In genomic region chr9:103110727-103111501, GRCm38 (mm10) we compare ENCODE assay signal across 8 mouse cellular contexts. TPM values are rescaled to one million over a fixed set of nuclear protein-coding genes. Genes with fewer than 3 reads are reported as not detected.
A peak's percentile ranks its signal among the peaks of the same experiment; 100 is the strongest.
DNase-seq lines count a peak whose midpoint lies in the region; ATAC-seq and TF ChIP-seq lines count a peak whose summit lies in the region.

No protein-coding gene starts in this region.

- peak; percentile 44 for DNase-seq in embryo, embryonic 10.5 days (ENCODE audit: low spot score)
- no peak for DNase-seq in embryo, embryonic 9.5 days (ENCODE audit: extremely low spot score)
- DNase-seq in CH12.LX (ENCODE audit: extremely low read depth) = no peak
- DNase-seq in lung, postnatal 25 days (ENCODE audit: low spot score) = peak; percentile 64
- no peak for DNase-seq in urinary bladder, adult 18-20 months (ENCODE audit: low spot score in 2 of 2)

- peak; percentile 33 for ATAC-seq in hindbrain, embryonic 13.5 days (ENCODE audit: low FRiP score)
- no peak for ATAC-seq in megakaryocyte progenitor cell, adult 5-6 weeks (replicated peaks; ENCODE audit: poor library complexity)
- no peak for ATAC-seq in activated CD4-positive, CD25-positive, alpha-beta regulatory T cell, adult 4 months

- 16% methylated on average over 18 of the region's 18 CpGs for WGBS in hindbrain, embryonic 13.5 days

- H3K9me3 ChIP-seq in CH12.LX (replicated peaks; ENCODE audit: low read length) = peaks cover 2% of the 10 kb centered on the region
- no peaks in the 10 kb centered on the region for H3K9me3 ChIP-seq in hindbrain, embryonic 13.5 days

- TF ChIP-seq POLR2A in CH12.LX (IDR thresholded peaks at IDR 0.05; ENCODE audit: low read depth, low read length) = no peak

- no peaks in the 10 kb centered on the region for H3K79me2 ChIP-seq in CH12.LX (replicated peaks; ENCODE audit: control insufficient read depth, extremely low read depth, insufficient read depth, poor library complexity, severe bottlenecking)

- H3K4me2 ChIP-seq in CH12.LX (ENCODE audit: insufficient read depth, low read depth, poor library complexity, severe bottlenecking) = peak overlapping the region; percentile 69; the same call in 1 of the 2 replicates
- H3K4me2 ChIP-seq in hindbrain, embryonic 13.5 days = peak overlapping the region; percentile 93

- 0 out of 4 replicates have a peak, but pooled peaks of 1 of the 2 experiments have one; percentile 4 for TF ChIP-seq CTCF in CH12.LX (conservative IDR thresholded peaks at IDR 0.05 in 1 of 2, IDR thresholded peaks at IDR 0.05 in 1 of 2; ENCODE audit: low read depth in 2 of 2, low read length in 2 of 2)

- H3K36me3 ChIP-seq in CH12.LX (replicated peaks in 1 of 2; ENCODE audit: control insufficient read depth in 1 of 2, insufficient read depth in 1 of 2, low read length in 1 of 2) = no peaks in the 10 kb centered on the region
- H3K36me3 ChIP-seq in hindbrain, embryonic 13.5 days = 0 out of 2 replicates have a peak, but pooled peaks cover under 1% of the 10 kb centered on the region

- in situ Hi-C loops in CH12.LX (cut with MboI; ENCODE audit: low pct_ligation_motif_present, low pct_unique_long_range_greater_than_20kb, low sequenced_read_pairs) = no loop called here

- H3K27ac ChIP-seq in CH12.LX (ENCODE audit: insufficient read depth, low read depth) = no peak overlapping the region
- peak overlapping the region; percentile 97 for H3K27ac ChIP-seq in hindbrain, embryonic 13.5 days

- TF ChIP-seq RAD21 in CH12.LX (IDR thresholded peaks at IDR 0.05; ENCODE audit: low read depth, low read length) = no peak; the same call in 1 of the 2 replicates

- H3K4me3 ChIP-seq in CH12.LX (replicated peaks in 1 of 3; ENCODE audit: low read depth in 2 of 3, low read length in 2 of 3, poor library complexity in 1 of 3) = no peak overlapping the region
- peak overlapping the region; percentile 81 for H3K4me3 ChIP-seq in hindbrain, embryonic 13.5 days

- peaks cover 33% of the 10 kb centered on the region for H3K27me3 ChIP-seq in CH12.LX (replicated peaks)
- H3K27me3 ChIP-seq in hindbrain, embryonic 13.5 days = no peaks in the 10 kb centered on the region

- H3K9ac ChIP-seq in CH12.LX (ENCODE audit: insufficient read depth, low read depth) = no peak overlapping the region
- H3K9ac ChIP-seq in hindbrain, embryonic 13.5 days = peak overlapping the region; percentile 91

- no peaks in the 10 kb centered on the region for H3K4me1 ChIP-seq in CH12.LX (ENCODE audit: control insufficient read depth in 1 of 2, insufficient read depth in 2 of 2)
- peaks cover 59% of the 10 kb centered on the region for H3K4me1 ChIP-seq in hindbrain, embryonic 13.5 days (replicated peaks)

- TF ChIP-seq EP300 in CH12.LX (IDR thresholded peaks at IDR 0.05; ENCODE audit: low read length) = no peak

- dilution Hi-C loops in CH12.LX (cut with MboI; ENCODE audit: extremely low pct_ligation_motif_present, extremely low pct_unique_long_range_greater_than_20kb, low sequenced_read_pairs) = no loop called here

TF ChIP-seq in CH12.LX, 34 proteins besides CTCF, POLR2A, EP300 and RAD21:
- no peak for TF ChIP-seq POLR2AphosphoS2 (IDR thresholded peaks at IDR 0.05; ENCODE audit: low read depth, low read length)
- TF ChIP-seq USF1 (IDR thresholded peaks at IDR 0.05; ENCODE audit: low read depth, low read length) = no peak
- no peak for TF ChIP-seq MAX (IDR thresholded peaks at IDR 0.05; ENCODE audit: low read length)
- TF ChIP-seq TBP (conservative IDR thresholded peaks at IDR 0.05; ENCODE audit: low read depth, low read length) = no peak
- TF ChIP-seq GABPA (IDR thresholded peaks at IDR 0.05; ENCODE audit: insufficient replicate concordance, low read depth, low read length) = no peak
- TF ChIP-seq PAX5 (IDR thresholded peaks at IDR 0.05; ENCODE audit: low read length) = no peak
- TF ChIP-seq IRF4 (IDR thresholded peaks at IDR 0.05; ENCODE audit: low read depth, low read length) = no peak
- no peak for TF ChIP-seq MXI1 (IDR thresholded peaks at IDR 0.05; ENCODE audit: low read depth, low read length)
- no peak for TF ChIP-seq ZMIZ1 (IDR thresholded peaks at IDR 0.05; ENCODE audit: low read depth, low read length)

RNA-seq across cellular contexts. Expression of gene Rab6b, which starts 0.7 kb away (rescaled TPM):
- total RNA-seq in CH12.LX (2012; rRNA removed) = 0.04 TPM in 1 of 2 replicates, not detected in the other
- not detected in 2 replicates for total RNA-seq in CH12.LX (2014; rRNA removed)
- polyA plus RNA-seq in CH12.LX (2012; ENCODE audit: insufficient read length, low read depth) = 0.11 and 0.19 TPM in 2 replicates
- 80.2 and 83.1 TPM in 2 replicates for polyA plus RNA-seq in hindbrain, embryonic 13.5 days (2015; fragmentation: Nextera tagmentation; extraction: Ambion mirVana)
- 0.51 and 0.64 TPM in 2 replicates for total RNA-seq in megakaryocyte progenitor cell, adult 5-6 weeks (2015)
- 0.04 and 0.10 TPM in 2 replicates for total RNA-seq in megakaryocyte progenitor cell, adult 5-6 weeks (2017)
- polyA plus RNA-seq in activated CD4-positive, CD25-positive, alpha-beta regulatory T cell, adult 4 months (2017; shearing (Covaris generic)) = 1 to 10 TPM in 1 of 2 experiments, under 1 TPM in 1; 0.09 to 4.9 TPM

Comparison
In these comparisons a context has a peak if more than half of its experiments do, and no peak if none do; other contexts are left out.
1. DNase-seq: peak in embryo, embryonic 10.5 days (single experiment) and lung, postnatal 25 days (single experiment); none in embryo, embryonic 9.5 days (single experiment), CH12.LX (single experiment) and urinary bladder, adult 18-20 months (0 of 2).
2. RNA of gene Rab6b, which starts 0.7 kb away (polyA plus RNA-seq): 80.2 to 83.1 TPM in hindbrain, embryonic 13.5 days; 0.09 to 4.9 TPM in activated CD4-positive, CD25-positive, alpha-beta regulatory T cell, adult 4 months and 0.11 to 0.19 TPM in CH12.LX; every median in the first group is over 10 times any median in the second.